Comparison of ENCODE assay signal across 16 mouse cellular contexts in genomic region chr2:127736631-127737209, GRCm38 (mm10). TPM values are rescaled to one million over a fixed set of nuclear protein-coding genes. Genes with fewer than 3 reads are reported as not detected.
DNase-seq lines count a peak whose midpoint lies in the region; ATAC-seq and TF ChIP-seq lines count a peak whose summit lies in the region.
"Had no signal": no experiment of that assay in that cellular context is flagged by ENCODE, and none has a peak within 500 bp of the region (broad histone marks: within the 10 kb centered on the region; RNA-seq: fewer than 3 reads in every experiment).

No protein-coding gene starts in this region.

- no peaks in the 10 kb centered on the region for H3K9me3 ChIP-seq in lung, postnatal 0 days (ENCODE audit: low read length)
- no peaks in the 10 kb centered on the region for H3K9me3 ChIP-seq in intestine, embryonic 15.5 days
- H3K9me3 ChIP-seq: embryonic facial prominence, embryonic 10.5 days; liver, embryonic 15.5 days; midbrain, embryonic 12.5 days had no signal

- 57% methylated on average over 6 of the region's 6 CpGs for WGBS in lung, postnatal 0 days
- WGBS in intestine, embryonic 15.5 days, result 69% methylated on average over 6 of the region's 6 CpGs

- H3K27me3 ChIP-seq in lung, postnatal 0 days (replicated peaks; ENCODE audit: insufficient read depth, low read length), result no peaks in the 10 kb centered on the region
- no peaks in the 10 kb centered on the region for H3K27me3 ChIP-seq in intestine, embryonic 15.5 days (replicated peaks)
- H3K27me3 ChIP-seq: liver, embryonic 15.5 days; midbrain, embryonic 12.5 days had no signal

- H3K4me3 ChIP-seq in gastrocnemius, adult 2 months, result no peak overlapping the region
- H3K4me3 ChIP-seq in lung, postnatal 0 days (ENCODE audit: low read depth, low read length), result no peak overlapping the region
- no peak overlapping the region for H3K4me3 ChIP-seq in intestine, embryonic 15.5 days (replicated peaks)
- H3K4me3 ChIP-seq: embryonic facial prominence, embryonic 10.5 days; liver, embryonic 15.5 days; midbrain, embryonic 12.5 days had no signal

- no peaks in the 10 kb centered on the region for H3K36me3 ChIP-seq in lung, postnatal 0 days (ENCODE audit: insufficient read depth, low read length)
- H3K36me3 ChIP-seq in intestine, embryonic 15.5 days, result no peaks in the 10 kb centered on the region
- H3K36me3 ChIP-seq: liver, embryonic 15.5 days had no signal

- ATAC-seq in lung, postnatal 0 days, result peak; percentile 32; the same call in 1 of the 2 replicates
- ATAC-seq in intestine, embryonic 15.5 days, result no peak

- intact Hi-C loops in gastrocnemius, adult 2 months (cut with DNase I), result no loop called here

- no peaks in the 10 kb centered on the region for H3K4me1 ChIP-seq in lung, postnatal 0 days (ENCODE audit: insufficient read depth, low read depth, low read length)
- 0 out of 2 replicates have a peak, but pooled peaks cover 3% of the 10 kb centered on the region for H3K4me1 ChIP-seq in intestine, embryonic 15.5 days (replicated peaks)
- H3K4me1 ChIP-seq: liver, embryonic 15.5 days; midbrain, embryonic 12.5 days had no signal

- peak overlapping the region; percentile 49 for H3K27ac ChIP-seq in gastrocnemius, adult 2 months
- H3K27ac ChIP-seq in lung, postnatal 0 days (ENCODE audit: low read length), result no peak overlapping the region
- H3K27ac ChIP-seq in intestine, embryonic 15.5 days, result peak overlapping the region; percentile 77
- H3K27ac ChIP-seq: embryonic facial prominence, embryonic 10.5 days; liver, embryonic 15.5 days; midbrain, embryonic 12.5 days had no signal

- no peak for TF ChIP-seq CTCF in gastrocnemius, adult 2 months (IDR thresholded peaks at IDR 0.05)
- no peak for TF ChIP-seq CTCF in lung, postnatal 0 days (IDR thresholded peaks at IDR 0.05)

- no peak overlapping the region for H3K4me2 ChIP-seq in lung, postnatal 0 days (replicated peaks; ENCODE audit: low read depth, low read length)
- H3K4me2 ChIP-seq in intestine, embryonic 15.5 days (replicated peaks), result no peak overlapping the region
- H3K4me2 ChIP-seq: liver, embryonic 15.5 days; midbrain, embryonic 12.5 days had no signal

- DNase-seq in gastrocnemius, adult 2 months, result no peak
- DNase-seq in gastrocnemius, adult 18-20 months (ENCODE audit: low spot score), result no peak
- no peak for DNase-seq in lung, postnatal 0 days (ENCODE audit: low spot score)
- no peak for DNase-seq in lung, postnatal 14 days
- DNase-seq in ovary, postnatal 10 days (ENCODE audit: low spot score), result no peak
- DNase-seq in adrenal gland, adult 2 months, result no peak
- no peak for DNase-seq in frontal cortex, adult 2 months (ENCODE audit: extremely low spot score in 1 of 2, low spot score in 1 of 2)
- DNase-seq: cerebellum, adult 9-11 months; left cerebral cortex, postnatal 4 days; lung, postnatal 36 days; spleen, adult 18-20 months; thymus, postnatal 36 days had no signal

- H3K9ac ChIP-seq in lung, postnatal 0 days (replicated peaks; ENCODE audit: low read depth), result no peak overlapping the region
- H3K9ac ChIP-seq in intestine, embryonic 15.5 days, result no peak overlapping the region
- H3K9ac ChIP-seq: liver, embryonic 15.5 days; midbrain, embryonic 12.5 days had no signal

- no peak for TF ChIP-seq EP300 in lung, postnatal 0 days (IDR thresholded peaks at IDR 0.05)

RNA-seq across cellular contexts. Expression of gene Mall, which starts 7.0 kb away (rescaled TPM):
- total RNA-seq in gastrocnemius, adult 2 months (2021), result 1 to 10 TPM; 1.6 to 3.8 TPM
- total RNA-seq in gastrocnemius, adult 18-20 months (2021), result 1 to 10 TPM; 2.2 to 4.9 TPM
- polyA plus RNA-seq in lung, postnatal 0 days (2015; fragmentation: Nextera tagmentation; extraction: Ambion mirVana), result 4.1 and 5.8 TPM in 2 replicates
- 21.4 and 25.4 TPM in 2 replicates for polyA plus RNA-seq in intestine, embryonic 15.5 days (2015; fragmentation: Nextera tagmentation; extraction: Ambion mirVana)
- 1 to 10 TPM; 1.8 to 2.0 TPM for total RNA-seq in adrenal gland, adult 2 months (2021)
- 1.9 and 4.6 TPM in 2 replicates for polyA plus RNA-seq in adrenal gland, adult 2 months (2012; rRNA removed)
- polyA plus RNA-seq in frontal cortex, adult 2 months (2012; rRNA removed), result 1.0 and 1.2 TPM in 2 replicates

RNA-seq across cellular contexts. Expression of gene Nphp1, which starts 52.0 kb away (rescaled TPM):
- 10 to 100 TPM; 21.5 to 23.2 TPM for total RNA-seq in gastrocnemius, adult 2 months (2021)
- total RNA-seq in gastrocnemius, adult 18-20 months (2021), result 10 to 100 TPM; 21.9 to 23.8 TPM
- 21.5 and 22.6 TPM in 2 replicates for polyA plus RNA-seq in lung, postnatal 0 days (2015; fragmentation: Nextera tagmentation; extraction: Ambion mirVana)
- polyA plus RNA-seq in intestine, embryonic 15.5 days (2015; fragmentation: Nextera tagmentation; extraction: Ambion mirVana), result 17.1 and 19.0 TPM in 2 replicates
- 10 to 100 TPM; 21.1 to 25.7 TPM for total RNA-seq in adrenal gland, adult 2 months (2021)
- polyA plus RNA-seq in adrenal gland, adult 2 months (2012; rRNA removed), result 4.9 and 5.6 TPM in 2 replicates
- polyA plus RNA-seq in frontal cortex, adult 2 months (2012; rRNA removed), result 20.8 and 22.3 TPM in 2 replicates

RNA-seq across cellular contexts. Expression of gene Mtln, which starts 55.6 kb away (rescaled TPM):
- 100 to 1,000 TPM; 120 TPM for total RNA-seq in gastrocnemius, adult 2 months (2021)
- total RNA-seq in gastrocnemius, adult 18-20 months (2021), result 100 to 1,000 TPM; 121 to 130 TPM
- polyA plus RNA-seq in lung, postnatal 0 days (2015; fragmentation: Nextera tagmentation; extraction: Ambion mirVana), result 40.4 and 42.7 TPM in 2 replicates
- polyA plus RNA-seq in intestine, embryonic 15.5 days (2015; fragmentation: Nextera tagmentation; extraction: Ambion mirVana), result 40.2 and 43.8 TPM in 2 replicates
- 100 to 1,000 TPM in 1 of 2 experiments, 10 to 100 TPM in 1; 84.2 to 104 TPM for total RNA-seq in adrenal gland, adult 2 months (2021)
- polyA plus RNA-seq in adrenal gland, adult 2 months (2012; rRNA removed), result 78.5 and 116 TPM in 2 replicates
- 94.7 and 95.5 TPM in 2 replicates for polyA plus RNA-seq in frontal cortex, adult 2 months (2012; rRNA removed)
